Mouse (Mus musculus) heart, adult 8-10 months (tissue): ENCODE data around the gene Col1a1. TPM values are rescaled to one million over a fixed set of nuclear protein-coding genes. Genes with fewer than 3 reads are reported as not detected.
"Not testable (repeated sequence)": the region's sequence is repeated elsewhere in the genome, so short reads cannot be mapped to it uniquely, and the experiment has no call there.

Experiments
- DNase-seq: peaks from one replicate; pipeline ENCODE4 v3.0.0; 2022; ENCODE audit warnings: low spot score
- total RNA-seq, 4 experiments: library from RNA; stranded (reverse); gene quantifications; 2 replicates each; pipeline ENCODE4 v1.2.4; 2022

Col1a1 gene
- total RNA-seq, 4 experiments from 2014 or later = 23.3 to 50.4 (median 39.8) TPM

GRCm38 (mm10) chr11:94937787-94938186 lies 1.8 kb downstream of the Col1a1 start:
- no peak for DNase-seq

- no peak for DNase-seq
These were observed 2.3 kb downstream of the Col1a1 start for GRCm38 (mm10) chr11:94938296-94938695.

- DNase-seq = peak; percentile 73
These were observed 3.3 kb downstream of the Col1a1 start for GRCm38 (mm10) chr11:94939280-94939679.

GRCm38 (mm10) chr11:94941121-94941520 lies 5.1 kb downstream of the Col1a1 start:
- DNase-seq = no peak

- no peak for DNase-seq
These were observed 5.8 kb downstream of the Col1a1 start for GRCm38 (mm10) chr11:94941776-94942175.

- peak; percentile 42 for DNase-seq
These were observed 6.4 kb downstream of the Col1a1 start for GRCm38 (mm10) chr11:94942282-94943023.

GRCm38 (mm10) chr11:94943054-94943453 lies 7.0 kb downstream of the Col1a1 start:
- DNase-seq = no peak

GRCm38 (mm10) chr11:94944295-94944694 lies 8.3 kb downstream of the Col1a1 start:
- DNase-seq = no peak

- no peak for DNase-seq
These were observed 9.2 kb downstream of the Col1a1 start for GRCm38 (mm10) chr11:94945236-94945635.

GRCm38 (mm10) chr11:94952169-94952568 lies 16.1 kb downstream of the Col1a1 start:
- no peak for DNase-seq

GRCm38 (mm10) chr11:94955103-94955502 lies 19.1 kb downstream of the Col1a1 start:
- no peak for DNase-seq

- peak; percentile 81 for DNase-seq
These were observed 21.7 kb downstream of the Col1a1 start for GRCm38 (mm10) chr11:94957693-94958064.

GRCm38 (mm10) chr11:94958065-94958858 lies 22.2 kb downstream of the Col1a1 start:
- DNase-seq = peak; percentile 91

- DNase-seq = no peak
These were observed 26.6 kb downstream of the Col1a1 start for GRCm38 (mm10) chr11:94962534-94963101.

GRCm38 (mm10) chr11:94967419-94967818 lies 31.4 kb downstream of the Col1a1 start, which contains the start of gene Hils1:
TSS of gene Hils1 (plus strand) at chr11:94967593.
- no peak for DNase-seq

GRCm38 (mm10) chr11:94968187-94968586 lies 32.2 kb downstream of the Col1a1 start:
- DNase-seq = no peak

GRCm38 (mm10) chr11:94969709-94970108 lies 33.7 kb downstream of the Col1a1 start:
- not testable (repeated sequence) for DNase-seq

GRCm38 (mm10) chr11:94970210-94970943 lies 34.4 kb downstream of the Col1a1 start:
- DNase-seq = peak; percentile 72

- no peak for DNase-seq
These were observed 36.0 kb downstream of the Col1a1 start for GRCm38 (mm10) chr11:94971895-94972615.

- DNase-seq = no peak
These were observed 36.9 kb downstream of the Col1a1 start for GRCm38 (mm10) chr11:94972887-94973286.

GRCm38 (mm10) chr11:94973313-94973712 lies 37.3 kb downstream of the Col1a1 start:
- DNase-seq = no peak
